Mouse (Mus musculus): ENCODE data around the gene Arhgap15. TPM values are rescaled to one million over a fixed set of nuclear protein-coding genes. Genes with fewer than 3 reads are reported as not detected.

Arhgap15 gene
- polyA plus RNA-seq, 1 experiment from 2014 or later: 1.9 TPM

DNA sequence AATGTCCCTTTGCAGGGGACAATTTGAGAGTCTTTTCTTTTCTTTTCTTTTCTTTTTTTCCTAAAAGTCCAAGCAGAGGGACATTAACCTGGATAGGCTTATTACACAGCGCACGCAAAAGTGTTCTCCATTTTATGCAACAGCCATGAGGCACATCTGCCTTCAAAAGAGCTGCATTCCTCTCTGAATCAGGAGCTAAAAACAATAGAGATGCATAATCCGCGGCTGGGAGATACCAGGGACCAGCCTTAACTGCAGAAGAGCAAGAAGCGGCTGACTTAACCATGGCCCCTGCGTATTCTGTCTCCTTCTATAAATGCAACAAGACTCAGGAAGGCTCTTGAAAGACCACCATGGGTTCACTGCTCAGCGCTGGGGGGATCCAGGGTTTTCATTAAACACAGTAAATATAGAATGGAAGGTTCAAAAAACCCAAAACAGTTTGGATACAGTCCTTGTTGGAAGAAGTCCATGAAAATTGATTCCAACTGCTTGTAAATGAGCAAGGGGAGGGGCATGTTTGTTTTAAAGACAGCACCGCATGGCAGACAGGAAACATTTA lies 689.0 kb downstream of the Arhgap15 start:
- H3K9ac ChIP-seq (replicated peaks; ENCODE audit: low read length): no peak overlapping the region
- WGBS: 43% methylated on average over 8 of the region's 8 CpGs
- no peak for ATAC-seq (ENCODE audit: low FRiP score, low TSS enrichment)

DNA sequence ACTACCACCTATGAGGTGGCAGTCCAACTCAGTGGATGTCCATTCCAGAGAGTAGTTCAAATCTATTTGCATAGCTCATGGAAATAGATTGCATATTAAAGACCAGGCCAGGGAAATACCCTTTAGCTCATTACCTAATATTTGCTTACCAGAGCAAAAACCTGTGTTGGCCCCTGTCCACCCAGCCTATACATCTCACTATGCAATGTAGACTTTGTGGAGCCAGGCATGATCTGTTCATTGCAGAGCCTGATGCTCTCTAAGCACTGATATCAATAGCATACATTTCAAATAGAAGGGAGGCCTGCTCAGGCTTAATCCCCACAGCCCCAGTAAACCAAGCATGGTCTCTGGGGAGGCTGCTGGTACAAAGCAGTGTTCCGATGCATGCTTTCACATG lies 689.4 kb downstream of the Arhgap15 start:
- Histone ChIP-seq H3K36me3 (ENCODE audit: control insufficient read depth, insufficient read depth, low read length) (no peaks in the 10 kb centered on the region), H3K4me2 (ENCODE audit: low read length) (no peak overlapping the region), H3K27ac (replicated peaks; ENCODE audit: low read depth, low read length) (no peak overlapping the region), H3K4me1 (ENCODE audit: control insufficient read depth, insufficient read depth, low read length) (no peaks in the 10 kb centered on the region), H3K9me3 (ENCODE audit: control insufficient read depth, low read length) (peaks cover 15% of the 10 kb centered on the region), H3K27me3 (ENCODE audit: control insufficient read depth, insufficient read depth, low read length) (no peaks in the 10 kb centered on the region), H3K9ac (replicated peaks; ENCODE audit: low read length) (no peak overlapping the region), H3K4me3 (replicated peaks; ENCODE audit: low read depth, low read length) (no peak overlapping the region)
- 49% methylated on average over 1 of the region's 1 CpGs for WGBS
- DNase-seq (no peak), ATAC-seq (ENCODE audit: low FRiP score, low TSS enrichment) (no peak)

More for the DNA sequence above, 689.0 kb downstream of the Arhgap15 start:
- no peaks in the 10 kb centered on the region for H3K4me1 ChIP-seq (ENCODE audit: control insufficient read depth, insufficient read depth, low read length)
- H3K27me3 ChIP-seq (ENCODE audit: control insufficient read depth, insufficient read depth, low read length): no peaks in the 10 kb centered on the region
- H3K4me2 ChIP-seq (ENCODE audit: low read length): no peak overlapping the region
- no peak overlapping the region for H3K27ac ChIP-seq (replicated peaks; ENCODE audit: low read depth, low read length)
- no peaks in the 10 kb centered on the region for H3K36me3 ChIP-seq (ENCODE audit: control insufficient read depth, insufficient read depth, low read length)
- H3K9me3 ChIP-seq (ENCODE audit: control insufficient read depth, low read length): peaks cover 10% of the 10 kb centered on the region
- no peak overlapping the region for H3K4me3 ChIP-seq (replicated peaks; ENCODE audit: low read depth, low read length)
- peak; percentile 20 for DNase-seq

GRCm38 (mm10) chr2:44444938-44445337 lies 696.3 kb downstream of the Arhgap15 start:
- no peak overlapping the region for H3K4me3 ChIP-seq (replicated peaks; ENCODE audit: low read depth, low read length)
- H3K27me3 ChIP-seq (ENCODE audit: control insufficient read depth, insufficient read depth, low read length): no peaks in the 10 kb centered on the region
- 72% methylated on average over 2 of the region's 2 CpGs for WGBS
- H3K9ac ChIP-seq (replicated peaks; ENCODE audit: low read length): no peak overlapping the region
- ATAC-seq (ENCODE audit: low FRiP score, low TSS enrichment) (no peak), DNase-seq (no peak)
- H3K9me3 ChIP-seq (ENCODE audit: control insufficient read depth, low read length): peaks cover 17% of the 10 kb centered on the region
- no peaks in the 10 kb centered on the region for H3K36me3 ChIP-seq (ENCODE audit: control insufficient read depth, insufficient read depth, low read length)
- H3K4me2 ChIP-seq (ENCODE audit: low read length): no peak overlapping the region
- H3K27ac ChIP-seq (replicated peaks; ENCODE audit: low read depth, low read length): no peak overlapping the region
- H3K4me1 ChIP-seq (ENCODE audit: control insufficient read depth, insufficient read depth, low read length): 0 out of 2 replicates have a peak, but pooled peaks cover 6% of the 10 kb centered on the region

Other genes with a start within 250 kb of the Arhgap15 start
- gene Kynu, start 193.5 kb upstream of the Arhgap15 start, polyA plus RNA-seq (2014; fragmentation: Nextera tagmentation; extraction: Ambion mirVana): 0.20 and 0.26 TPM in 2 replicates

Measured in midbrain, embryonic 14.5 days (tissue).